Mouse (Mus musculus) ES-E14 (cell line): ENCODE data around the gene Nup88. TPM values are rescaled to one million over a fixed set of nuclear protein-coding genes. Genes with fewer than 3 reads are reported as not detected.

Source experiments
- DNase-seq: peaks from one replicate; pipeline ENCODE4 v3.0.0-alpha.2; 2013; ENCODE audit warnings: low read depth, low spot score
- H3K27ac ChIP-seq: 2 replicates; pipeline ENCODE4 v1.5.1; 2012; ENCODE audit warnings: low read depth, mild to moderate bottlenecking, low read length, moderate library complexity, mixed read lengths; ENCODE audit not compliant: poor library complexity, insufficient read depth, severe bottlenecking
- H3K36me3 ChIP-seq: 2 replicates; pipeline ENCODE4 v1.6.1; 2012; ENCODE audit warnings: mild to moderate bottlenecking, low read length, moderate library complexity, mixed read lengths; ENCODE audit not compliant: control insufficient read depth, poor library complexity, insufficient read depth, severe bottlenecking
- H3K4me1 ChIP-seq, 2 experiments: fragments of 150-350 bp in 1 of 2; sonication (generic) in 1 of 2; 2 replicates each; pipeline ENCODE4 v1.6.1; 2012; ENCODE audit warnings: low read length in 2 of 2, mild to moderate bottlenecking in 1 of 2, mixed read lengths in 1 of 2; ENCODE audit not compliant: control insufficient read depth in 2 of 2, insufficient read depth in 2 of 2, poor library complexity in 1 of 2
- H3K4me3 ChIP-seq, 2 experiments: fragments of 150-350 bp in 1 of 2; sonication (generic) in 1 of 2; 2 replicates each; pipeline ENCODE4 v1.5.1; 2012; ENCODE audit warnings: low read length in 2 of 2, low read depth in 1 of 2, mild to moderate bottlenecking in 1 of 2, mixed read lengths in 1 of 2; ENCODE audit not compliant: insufficient read depth in 1 of 2, poor library complexity in 1 of 2, severe bottlenecking in 1 of 2
- H3K9ac ChIP-seq: 2 replicates; pipeline ENCODE4 v1.6.1; 2012; ENCODE audit warnings: low read depth, mild to moderate bottlenecking, low read length, mixed read lengths; ENCODE audit not compliant: poor library complexity, insufficient read depth, severe bottlenecking
- H3K9me3 ChIP-seq: fragments of 150-350 bp; sonication (generic); 2 replicates; pipeline ENCODE4 v1.6.1; 2012; ENCODE audit warnings: low read depth, mild to moderate bottlenecking, low read length; ENCODE audit not compliant: control insufficient read depth, insufficient read depth
- CHD2 ChIP-seq: IDR thresholded peaks from 2 replicates; pipeline ENCODE4 v1.6.1; 2014; ENCODE audit warnings: mild to moderate bottlenecking, low read depth, low read length, inconsistent platforms
- HCFC1 ChIP-seq: IDR thresholded peaks from 2 replicates; pipeline ENCODE4 v1.6.1; 2012; ENCODE audit warnings: low read length, inconsistent platforms, borderline replicate concordance; ENCODE audit not compliant: insufficient read depth
- MAFK ChIP-seq: IDR thresholded peaks from 2 replicates; pipeline ENCODE4 v1.6.1; 2014; ENCODE audit warnings: mild to moderate bottlenecking, low read depth, low read length, inconsistent platforms; ENCODE audit not compliant: insufficient read depth
- ZC3H11A ChIP-seq: IDR thresholded peaks from 2 replicates; pipeline ENCODE4 v1.6.1; 2012; ENCODE audit warnings: low read depth, mild to moderate bottlenecking, inconsistent platforms, low read length, borderline replicate concordance
- ZNF384 ChIP-seq: IDR thresholded peaks from 2 replicates; pipeline ENCODE4 v1.6.1; 2012; ENCODE audit warnings: low read depth, low read length, inconsistent platforms
- in situ Hi-C, 2 experiments: fragments of 600-800 bp; cut with MboI; formaldehyde crosslinking; loops; one replicate each; pipeline ENCODE4 v1.15.1; 2025; ENCODE audit warnings: low sequenced_read_pairs in 2 of 2, inconsistent platforms in 1 of 2; ENCODE audit not compliant: unreplicated experiment in 2 of 2
- total RNA-seq: library from RNA; depleted of rRNA; stranded (reverse); fragments of 300-350 nt; gene quantifications from 2 replicates; pipeline ENCODE4 v1.2.3, GENCODE M21; 2012

Gene Nup88
- total RNA-seq, 1 experiment, result 121 TPM

DNA sequence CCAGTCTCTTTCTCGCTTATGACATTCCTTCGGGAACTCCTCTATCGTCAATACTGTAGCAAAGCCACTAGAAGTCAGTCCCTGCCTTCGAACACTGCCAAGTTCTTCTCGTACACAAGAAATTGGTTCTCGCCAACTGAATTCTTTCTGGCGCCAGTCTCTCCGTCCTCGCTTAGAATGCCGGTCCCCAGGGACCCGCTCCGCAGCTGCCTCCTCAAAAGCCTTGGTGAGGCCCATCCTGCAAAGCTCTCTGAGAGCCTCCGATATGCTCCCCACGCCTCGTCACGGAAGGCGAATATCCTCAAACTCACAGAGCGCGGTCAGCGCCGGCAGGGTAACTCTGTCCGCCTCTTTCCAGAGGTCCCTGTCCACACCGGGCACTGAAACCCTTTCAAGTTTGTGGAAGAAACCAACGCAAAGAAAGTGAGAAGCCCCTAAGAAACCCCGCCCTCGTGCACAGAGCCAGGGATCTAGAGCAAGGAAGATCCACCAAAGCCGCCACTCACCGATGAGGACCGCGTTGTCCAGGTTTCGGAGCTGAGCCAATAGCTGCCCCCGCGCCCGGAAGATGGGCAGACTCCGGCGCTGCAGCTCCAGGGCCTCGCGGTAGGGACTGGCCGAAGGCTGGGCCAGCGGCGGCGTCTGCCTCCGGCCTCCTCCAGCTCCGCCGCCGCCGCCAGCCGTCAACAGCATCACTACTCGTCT lies 34.0 kb upstream of the Nup88 start:
- TF ChIP-seq HCFC1 (no peak), ZNF384 (no peak), ZC3H11A (no peak), CHD2 (no peak), MAFK (no peak)

GRCm38 (mm10) chr11:71001167-71001566 lies 31.4 kb upstream of the Nup88 start:
- in situ Hi-C loops, result no loop called here
- Histone ChIP-seq H3K9ac (no peak overlapping the region), H3K36me3 (peaks cover 21% of the 10 kb centered on the region), H3K4me1 (no peaks in the 10 kb centered on the region; a peak in 1 of 4 replicates), H3K9me3 (no peaks in the 10 kb centered on the region), H3K27ac (no peak overlapping the region), H3K4me3 (no peak overlapping the region)
- no peak for DNase-seq
- TF ChIP-seq CHD2 (no peak), ZC3H11A (no peak), MAFK (no peak), HCFC1 (no peak), ZNF384 (no peak)

More for the DNA sequence above, 34.0 kb upstream of the Nup88 start:
- in situ Hi-C loops, result no loop called here
- Histone ChIP-seq H3K4me1 (no peaks in the 10 kb centered on the region; a peak in 1 of 4 replicates), H3K27ac (no peak overlapping the region), H3K4me3 (peak overlapping the region; percentile 86 to 92), H3K9me3 (no peaks in the 10 kb centered on the region), H3K36me3 (peaks cover 11% of the 10 kb centered on the region), H3K9ac (peak overlapping the region; percentile 86)
- no peak for DNase-seq

GRCm38 (mm10) chr11:70982557-70983228 lies 12.9 kb upstream of the Nup88 start, which contains the start of gene C1qbp:
Gene C1qbp, minus strand, starts transcription at chr11:70983026.
- peak; percentile 74 for DNase-seq
- TF ChIP-seq ZNF384 (no peak), CHD2 (no peak), HCFC1 (peak; percentile 79; the same call in 1 of the 2 replicates), MAFK (no peak)
- H3K27ac ChIP-seq, result peak within 1 kb of the TSS; percentile 61

GRCm38 (mm10) chr11:70982030-70982429 lies 12.3 kb upstream of the Nup88 start:
- no peak for TF ChIP-seq CHD2
- no peak for TF ChIP-seq HCFC1
- 0 out of 2 replicates have a peak, but pooled peaks have one; percentile 51 for TF ChIP-seq ZNF384
- Histone ChIP-seq H3K27ac (no peak overlapping the region; the same call in 1 of the 2 replicates), H3K4me1 (peaks cover 0 to 6% of the 10 kb centered on the region in 2 experiments; a peak in 2 of 4 replicates), H3K36me3 (peaks cover 55% of the 10 kb centered on the region), H3K9me3 (no peaks in the 10 kb centered on the region), H3K4me3 (peak overlapping the region; percentile 94), H3K9ac (peak overlapping the region; percentile 89)
- DNase-seq, result no peak
- in situ Hi-C loops, result no loop called here

More at GRCm38 (mm10) chr11:70982557-70983228, 12.9 kb upstream of the Nup88 start, which contains the start of gene C1qbp:
- H3K9ac ChIP-seq, result peak within 1 kb of the TSS; percentile 96
- in situ Hi-C loops, result no loop called here
- no peaks in the 10 kb centered on the region for H3K9me3 ChIP-seq
- H3K4me1 ChIP-seq, result peaks cover 0 to 7% of the 10 kb centered on the region in 2 experiments; a peak in 2 of 4 replicates
- H3K4me3 ChIP-seq, result peak within 1 kb of the TSS; percentile 94
- peaks cover 56% of the 10 kb centered on the region for H3K36me3 ChIP-seq
